Mouse (Mus musculus) olfactory bulb, adult 2 months (tissue): ENCODE measurements around the gene Gm13285.
"Not testable (repeated sequence)": the region's sequence is repeated elsewhere in the genome, so short reads cannot be mapped to it uniquely, and the experiment has no call there.

Experiments used
- CTCF ChIP-seq: fragments of 200-500 bp; IDR thresholded peaks from 2 replicates; pipeline ENCODE4 v1.5.1; 2012; ENCODE audit warnings: low read depth, mild to moderate bottlenecking, low read length, moderate library complexity; ENCODE audit not compliant: insufficient read depth
- POLR2A ChIP-seq: fragments of 200-500 bp; IDR thresholded peaks from 2 replicates; pipeline ENCODE4 v1.6.1; 2012; ENCODE audit warnings: mild to moderate bottlenecking, low read depth, low read length, moderate library complexity; ENCODE audit not compliant: insufficient read depth

DNA sequence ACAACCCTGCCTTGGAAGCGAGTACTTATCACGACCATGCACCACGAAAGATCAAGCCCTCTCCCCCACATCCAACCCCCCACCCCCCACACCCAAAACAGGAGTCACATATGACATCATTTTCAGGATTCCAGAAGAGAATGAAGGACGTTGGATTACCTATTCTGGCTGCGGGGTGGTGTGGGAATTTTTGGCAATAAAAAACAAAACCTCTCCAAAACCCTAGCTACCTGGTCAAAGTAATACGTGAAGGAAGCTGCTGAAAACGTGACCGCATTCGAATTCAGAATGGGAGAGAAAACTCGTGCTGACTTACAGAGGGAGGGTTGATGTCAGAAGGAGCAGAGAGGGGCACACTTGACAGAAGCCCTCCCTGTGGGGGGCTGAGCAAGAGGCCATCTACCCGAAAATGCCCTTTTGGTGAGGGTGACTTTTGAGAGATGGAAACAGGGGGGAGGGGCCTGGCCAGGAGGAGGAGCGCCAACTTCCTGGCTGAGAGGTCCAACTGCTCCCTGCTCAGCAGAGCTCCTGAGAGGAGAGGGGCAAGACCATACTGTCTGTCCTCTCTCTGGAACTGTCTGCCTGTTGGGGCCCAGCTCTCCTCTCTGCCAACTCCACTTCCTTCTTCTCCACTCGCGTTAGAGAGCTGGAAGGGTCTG is 39.7 kb upstream of the Gm13285 start, which contains the start of gene Gm13283:
- TF ChIP-seq POLR2A, CTCF: not testable (repeated sequence)
